Mouse (Mus musculus) small intestine, adult 2 months (tissue): ENCODE measurements around the gene Hist3h2ba. TPM values are rescaled to one million over a fixed set of nuclear protein-coding genes. Genes with fewer than 3 reads are reported as not detected.

Experiments
- H3K27ac ChIP-seq: fragments of 200-500 bp; 2 replicates; pipeline ENCODE4 v1.5.1; 2012; ENCODE audit warnings: low read depth, low read length, control low read depth, inconsistent platforms; ENCODE audit not compliant: insufficient read depth
- H3K27me3 ChIP-seq: fragments of 200-500 bp; 2 replicates; pipeline ENCODE4 v1.6.1; 2012; ENCODE audit warnings: mild to moderate bottlenecking, moderate library complexity, low read length, inconsistent platforms; ENCODE audit not compliant: control insufficient read depth, insufficient read depth
- H3K36me3 ChIP-seq: fragments of 200-500 bp; 2 replicates; pipeline ENCODE4 v1.6.1; 2012; ENCODE audit warnings: mild to moderate bottlenecking, low read length, control low read depth, inconsistent platforms; ENCODE audit not compliant: control insufficient read depth, insufficient read depth
- H3K4me1 ChIP-seq: fragments of 200-500 bp; 2 replicates; pipeline ENCODE4 v1.6.1; 2012; ENCODE audit warnings: low read length, inconsistent platforms, mixed read lengths; ENCODE audit not compliant: control insufficient read depth, insufficient read depth, insufficient read length
- H3K4me3 ChIP-seq: fragments of 200-500 bp; 2 replicates; pipeline ENCODE4 v1.5.1; 2012; ENCODE audit warnings: low read depth, mild to moderate bottlenecking, control low read depth, inconsistent platforms, low read length, moderate library complexity
- CTCF ChIP-seq: fragments of 200-500 bp; IDR thresholded peaks from 2 replicates; pipeline ENCODE4 v1.5.1; 2012; ENCODE audit warnings: low read depth, mild to moderate bottlenecking, control low read depth, inconsistent platforms, low read length, moderate library complexity, mixed read lengths; ENCODE audit not compliant: insufficient replicate concordance, insufficient read length; ENCODE audit errors: extremely low read depth
- POLR2A ChIP-seq: fragments of 200-500 bp; IDR thresholded peaks from 2 replicates; pipeline ENCODE4 v1.6.1; 2012; ENCODE audit warnings: low read depth, mild to moderate bottlenecking, control low read depth, inconsistent platforms, low read length, moderate library complexity
- WGBS: fragments of 180-500 bp; shearing (Covaris S2); methylation state at CpG from one replicate; pipeline ENCODE4 v1.1.7; 2018; 5-methylcytosine and 5-hydroxymethylcytosine counted together
- polyA plus RNA-seq: library from polyadenylated mRNA; depleted of rRNA; stranded (reverse); fragments of >200 nt; gene quantifications from 2 replicates; pipeline ENCODE4 v1.2.3, GENCODE M21; 2012

Hist3h2ba gene
- polyA plus RNA-seq, 1 experiment: 3.8 TPM

GRCm38 (mm10) chr11:58965001-58965760 is 16.5 kb downstream of the Hist3h2ba start:
- TF ChIP-seq CTCF: no peak
- no peak for TF ChIP-seq POLR2A
- Histone ChIP-seq H3K27me3 (no peaks in the 10 kb centered on the region), H3K27ac (no peak overlapping the region), H3K4me3 (no peak overlapping the region), H3K36me3 (no peaks in the 10 kb centered on the region), H3K4me1 (peaks cover 7% of the 10 kb centered on the region)
- 60% methylated on average over 12 of the region's 12 CpGs for WGBS

GRCm38 (mm10) chr11:58967346-58967745 is 18.6 kb downstream of the Hist3h2ba start:
- 94% methylated on average over 1 of the region's 1 CpGs for WGBS
- Histone ChIP-seq H3K36me3 (peaks cover 1% of the 10 kb centered on the region; the same call in 1 of the 2 replicates), H3K27ac (no peak overlapping the region), H3K4me1 (peaks cover 7% of the 10 kb centered on the region), H3K4me3 (no peak overlapping the region), H3K27me3 (no peaks in the 10 kb centered on the region)
- TF ChIP-seq CTCF: no peak
- no peak for TF ChIP-seq POLR2A

GRCm38 (mm10) chr11:58968551-58968950 is 19.8 kb downstream of the Hist3h2ba start:
- 65% methylated on average over 7 of the region's 7 CpGs for whole genome bisulfite sequencing
- H3K27ac ChIP-seq: no peak overlapping the region
- H3K4me3 ChIP-seq: no peak overlapping the region

GRCm38 (mm10) chr11:58969027-58969426 is 20.3 kb downstream of the Hist3h2ba start:
- Histone ChIP-seq H3K4me3 (no peak overlapping the region), H3K4me1 (peaks cover 4% of the 10 kb centered on the region), H3K36me3 (peaks cover 1% of the 10 kb centered on the region; the same call in 1 of the 2 replicates), H3K27ac (no peak overlapping the region), H3K27me3 (no peaks in the 10 kb centered on the region)
- 77% methylated on average over 8 of the region's 8 CpGs for WGBS
- TF ChIP-seq CTCF: no peak
- TF ChIP-seq POLR2A: no peak

More at GRCm38 (mm10) chr11:58968551-58968950, 19.8 kb downstream of the Hist3h2ba start:
- no peak for TF ChIP-seq POLR2A
- Histone ChIP-seq H3K4me1 (peaks cover 7% of the 10 kb centered on the region), H3K36me3 (peaks cover 1% of the 10 kb centered on the region; the same call in 1 of the 2 replicates), H3K27me3 (no peaks in the 10 kb centered on the region)

- 31% methylated on average over 6 of the region's 6 CpGs for WGBS
- Histone ChIP-seq H3K4me3 (no peak overlapping the region), H3K36me3 (peaks cover 1% of the 10 kb centered on the region; the same call in 1 of the 2 replicates), H3K27ac (no peak overlapping the region), H3K4me1 (peaks cover 4% of the 10 kb centered on the region), H3K27me3 (no peaks in the 10 kb centered on the region)
- TF ChIP-seq POLR2A (no peak), CTCF (no peak)
Measured at GRCm38 (mm10) chr11:58969659-58970058, 20.9 kb downstream of the Hist3h2ba start.

GRCm38 (mm10) chr11:58970831-58971530 is 22.3 kb downstream of the Hist3h2ba start:
- WGBS: 88% methylated on average over 21 of the region's 21 CpGs
- peaks cover 1% of the 10 kb centered on the region; the same call in 1 of the 2 replicates for H3K36me3 ChIP-seq
- TF ChIP-seq CTCF (no peak), POLR2A (no peak)

GRCm38 (mm10) chr11:58971796-58972195 is 23.1 kb downstream of the Hist3h2ba start:
- 90% methylated on average over 3 of the region's 3 CpGs for WGBS
- H3K27ac ChIP-seq: no peak overlapping the region
- H3K36me3 ChIP-seq: peaks cover 1% of the 10 kb centered on the region; the same call in 1 of the 2 replicates
- no peak overlapping the region for H3K4me3 ChIP-seq
- TF ChIP-seq POLR2A: no peak
- no peak for TF ChIP-seq CTCF
- no peaks in the 10 kb centered on the region; the same call in 1 of the 2 replicates for H3K4me1 ChIP-seq
- no peaks in the 10 kb centered on the region for H3K27me3 ChIP-seq

More at GRCm38 (mm10) chr11:58970831-58971530, 22.3 kb downstream of the Hist3h2ba start:
- H3K27ac ChIP-seq: no peak overlapping the region
- H3K4me3 ChIP-seq: no peak overlapping the region
- H3K4me1 ChIP-seq: no peaks in the 10 kb centered on the region; the same call in 1 of the 2 replicates
- no peaks in the 10 kb centered on the region for H3K27me3 ChIP-seq
